In the genomic region with DNA sequence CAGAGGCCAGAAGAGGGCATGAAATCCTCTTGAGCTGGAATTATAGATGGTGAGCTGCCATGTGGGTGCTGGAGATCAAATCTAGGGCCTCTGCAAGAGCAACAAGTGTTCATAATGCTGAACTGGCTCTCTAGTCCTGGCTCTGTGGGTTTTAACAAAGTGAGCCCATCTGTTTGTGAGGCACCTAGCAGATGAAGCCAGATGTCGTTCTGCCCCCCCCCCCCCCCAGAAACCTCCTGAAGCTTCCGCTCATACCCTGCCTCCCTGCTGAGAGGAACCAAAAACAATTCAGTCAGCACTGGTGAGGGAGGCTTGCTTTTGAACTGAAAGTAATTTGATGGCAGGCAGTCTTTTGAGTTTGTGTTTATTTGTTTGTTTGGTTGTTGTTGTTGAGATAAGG, we compare ENCODE assay signal across 22 mouse cellular contexts. TPM values are rescaled to one million over a fixed set of nuclear protein-coding genes. Genes with fewer than 3 reads are reported as not detected.
A peak's percentile ranks its signal among the peaks of the same experiment; 100 is the strongest.
DNase-seq lines count a peak whose midpoint lies in the region; ATAC-seq and TF ChIP-seq lines count a peak whose summit lies in the region.
"Had no signal": no experiment of that assay in that cellular context is flagged by ENCODE, and none has a peak within 500 bp of the region (broad histone marks: within the 10 kb centered on the region; RNA-seq: fewer than 3 reads in every experiment).

No protein-coding gene starts in this region.

- no peaks in the 10 kb centered on the region for H3K9me3 ChIP-seq in midbrain, embryonic 11.5 days (ENCODE audit: control insufficient read depth, low read length)
- peaks cover 5% of the 10 kb centered on the region; the same call in 1 of the 2 replicates for H3K9me3 ChIP-seq in midbrain, embryonic 10.5 days (replicated peaks)
- no peaks in the 10 kb centered on the region for H3K9me3 ChIP-seq in limb, embryonic 14.5 days (ENCODE audit: control insufficient read depth, low read length)
- no peaks in the 10 kb centered on the region for H3K9me3 ChIP-seq in heart, embryonic 12.5 days (replicated peaks)
- H3K9me3 ChIP-seq: embryonic facial prominence, embryonic 13.5 days; forebrain, embryonic 10.5 days; forebrain, embryonic 13.5 days; heart, embryonic 10.5 days; hindbrain, embryonic 12.5 days; hindbrain, embryonic 15.5 days had no signal

- peak; percentile 54 for DNase-seq in midbrain, embryonic 11.5 days (ENCODE audit: low spot score, missing footprints)
- no peak for DNase-seq in midbrain, embryonic 10.5 days (ENCODE audit: low spot score)
- DNase-seq in CD4-positive helper T cell, adult 2 months (ENCODE audit: low read depth, low spot score): peak; percentile 41
- DNase-seq in limb, embryonic 14.5 days (ENCODE audit: low spot score): no peak
- peak; percentile 37 for DNase-seq in thymus, postnatal 14 days
- no peak for DNase-seq in layer of hippocampus, postnatal 14 days (ENCODE audit: low spot score in 2 of 2)
- DNase-seq: adrenal gland, adult 2 months; cerebellum, adult 11 months; cerebellum, adult 9-11 months; gastrocnemius, postnatal 36 days had no signal

- no peaks in the 10 kb centered on the region for H3K36me3 ChIP-seq in midbrain, embryonic 11.5 days (ENCODE audit: control insufficient read depth, insufficient read depth, low read length)
- no peaks in the 10 kb centered on the region for H3K36me3 ChIP-seq in midbrain, embryonic 10.5 days
- H3K36me3 ChIP-seq in limb, embryonic 14.5 days (ENCODE audit: control insufficient read depth, insufficient read depth, low read length): no peaks in the 10 kb centered on the region
- H3K36me3 ChIP-seq in heart, embryonic 12.5 days: no peaks in the 10 kb centered on the region
- H3K36me3 ChIP-seq: embryonic facial prominence, embryonic 13.5 days; forebrain, embryonic 10.5 days; G1E; heart, embryonic 10.5 days; hindbrain, embryonic 12.5 days; hindbrain, embryonic 15.5 days had no signal

- no peak overlapping the region for H3K4me3 ChIP-seq in midbrain, embryonic 11.5 days (ENCODE audit: low read depth, low read length)
- H3K4me3 ChIP-seq in midbrain, embryonic 10.5 days: no peak overlapping the region
- H3K4me3 ChIP-seq in limb, embryonic 14.5 days (replicated peaks; ENCODE audit: low read length): no peak overlapping the region
- H3K4me3 ChIP-seq in heart, embryonic 12.5 days: no peak overlapping the region
- H3K4me3 ChIP-seq: embryonic facial prominence, embryonic 13.5 days; forebrain, embryonic 10.5 days; forebrain, embryonic 13.5 days; heart, adult 2 months; heart, embryonic 10.5 days; hindbrain, embryonic 12.5 days; hindbrain, embryonic 15.5 days had no signal

- no peak for ATAC-seq in midbrain, embryonic 11.5 days (ENCODE audit: low FRiP score)
- no peak for ATAC-seq in limb, embryonic 14.5 days (ENCODE audit: low FRiP score, low read depth)
- ATAC-seq in heart, embryonic 12.5 days (ENCODE audit: insufficient number of reproducible peaks, low FRiP score): no peak
- ATAC-seq: forebrain, embryonic 13.5 days; forebrain, embryonic 16.5 days; Patski had no signal

- no peaks in the 10 kb centered on the region for H3K27me3 ChIP-seq in midbrain, embryonic 11.5 days (ENCODE audit: control insufficient read depth, insufficient read depth, low read length)
- H3K27me3 ChIP-seq in midbrain, embryonic 10.5 days (ENCODE audit: low read depth, poor library complexity, severe bottlenecking): no peaks in the 10 kb centered on the region
- H3K27me3 ChIP-seq in limb, embryonic 14.5 days (ENCODE audit: control insufficient read depth, insufficient read depth, low read length): no peaks in the 10 kb centered on the region
- H3K27me3 ChIP-seq in heart, embryonic 12.5 days (replicated peaks): no peaks in the 10 kb centered on the region
- H3K27me3 ChIP-seq: CH12.LX; embryonic facial prominence, embryonic 13.5 days; forebrain, embryonic 13.5 days; hindbrain, embryonic 12.5 days; hindbrain, embryonic 15.5 days had no signal

- H3K9ac ChIP-seq in midbrain, embryonic 11.5 days (ENCODE audit: low read length): no peak overlapping the region
- no peak overlapping the region for H3K9ac ChIP-seq in limb, embryonic 14.5 days (ENCODE audit: low read depth, low read length, severe bottlenecking)
- no peak overlapping the region for H3K9ac ChIP-seq in heart, embryonic 12.5 days
- H3K9ac ChIP-seq: embryonic facial prominence, embryonic 13.5 days; forebrain, embryonic 13.5 days; hindbrain, embryonic 12.5 days; hindbrain, embryonic 15.5 days had no signal

- H3K4me1 ChIP-seq in midbrain, embryonic 11.5 days (ENCODE audit: control insufficient read depth, insufficient read depth, low read length): no peaks in the 10 kb centered on the region
- H3K4me1 ChIP-seq in midbrain, embryonic 10.5 days: no peaks in the 10 kb centered on the region
- peaks cover 4% of the 10 kb centered on the region for H3K4me1 ChIP-seq in limb, embryonic 14.5 days (ENCODE audit: control insufficient read depth, insufficient read depth, low read length)
- no peaks in the 10 kb centered on the region for H3K4me1 ChIP-seq in heart, embryonic 12.5 days (replicated peaks)
- H3K4me1 ChIP-seq: forebrain, embryonic 10.5 days; forebrain, embryonic 13.5 days; heart, embryonic 10.5 days; hindbrain, embryonic 12.5 days; hindbrain, embryonic 15.5 days had no signal

- WGBS in midbrain, embryonic 11.5 days: 36% methylated on average over 2 of the region's 2 CpGs
- WGBS in midbrain, embryonic 10.5 days: 44% methylated on average over 2 of the region's 2 CpGs
- WGBS in limb, embryonic 14.5 days: 26% methylated on average over 2 of the region's 2 CpGs
- 42% methylated on average over 2 of the region's 2 CpGs for WGBS in heart, embryonic 12.5 days

- H3K4me2 ChIP-seq in midbrain, embryonic 11.5 days: no peak overlapping the region
- no peak overlapping the region for H3K4me2 ChIP-seq in limb, embryonic 14.5 days (replicated peaks; ENCODE audit: low read depth, low read length, severe bottlenecking)
- H3K4me2 ChIP-seq in heart, embryonic 12.5 days: no peak overlapping the region
- H3K4me2 ChIP-seq: embryonic facial prominence, embryonic 13.5 days; forebrain, embryonic 13.5 days; hindbrain, embryonic 12.5 days; hindbrain, embryonic 15.5 days had no signal

- no peak for TF ChIP-seq POLR2A in limb, embryonic 14.5 days (IDR thresholded peaks at IDR 0.05; ENCODE audit: borderline replicate concordance, extremely low read depth, insufficient read depth, insufficient read length)

- no peak overlapping the region for H3K27ac ChIP-seq in midbrain, embryonic 11.5 days (ENCODE audit: low read depth, low read length)
- no peak overlapping the region for H3K27ac ChIP-seq in midbrain, embryonic 10.5 days (replicated peaks)
- H3K27ac ChIP-seq in limb, embryonic 14.5 days (replicated peaks; ENCODE audit: low read depth, low read length): 0 out of 2 replicates have a peak overlapping the region, but pooled peaks have one; percentile 28
- no peak overlapping the region for H3K27ac ChIP-seq in heart, embryonic 12.5 days (ENCODE audit: poor library complexity, severe bottlenecking)
- H3K27ac ChIP-seq: embryonic facial prominence, embryonic 13.5 days; forebrain, embryonic 10.5 days; forebrain, embryonic 13.5 days; heart, adult 2 months; heart, embryonic 10.5 days; hindbrain, embryonic 12.5 days; hindbrain, embryonic 15.5 days had no signal

RNA-seq across cellular contexts. Expression of gene Znrf3, which starts 23.8 kb away (rescaled TPM):
- 10.4 and 10.8 TPM in 2 replicates for polyA plus RNA-seq in midbrain, embryonic 11.5 days (2014; fragmentation: Nextera tagmentation; extraction: Ambion mirVana)
- polyA plus RNA-seq in midbrain, embryonic 10.5 days (2016; fragmentation: Nextera tagmentation; extraction: Ambion mirVana): 12.2 and 12.8 TPM in 2 replicates
- polyA plus RNA-seq in limb, embryonic 14.5 days (2012; rRNA removed): 8.0 and 10.6 TPM in 2 replicates
- 12.9 and 14.4 TPM in 2 replicates for polyA plus RNA-seq in limb, embryonic 14.5 days (2014; fragmentation: Nextera tagmentation; extraction: Ambion mirVana)
- 7.3 and 7.6 TPM in 2 replicates for polyA plus RNA-seq in heart, embryonic 12.5 days (2016; fragmentation: Nextera tagmentation; extraction: Ambion mirVana)
- total RNA-seq in layer of hippocampus, postnatal 14 days (2021): 10 to 100 TPM; 19.9 to 22.3 TPM

RNA-seq across cellular contexts. Expression of gene Xbp1, which starts 52.0 kb away (rescaled TPM):
- polyA plus RNA-seq in midbrain, embryonic 11.5 days (2014; fragmentation: Nextera tagmentation; extraction: Ambion mirVana): 126 and 133 TPM in 2 replicates
- 106 and 131 TPM in 2 replicates for polyA plus RNA-seq in midbrain, embryonic 10.5 days (2016; fragmentation: Nextera tagmentation; extraction: Ambion mirVana)
- 97.3 and 105 TPM in 2 replicates for polyA plus RNA-seq in limb, embryonic 14.5 days (2012; rRNA removed)
- 182 and 200 TPM in 2 replicates for polyA plus RNA-seq in limb, embryonic 14.5 days (2014; fragmentation: Nextera tagmentation; extraction: Ambion mirVana)
- polyA plus RNA-seq in heart, embryonic 12.5 days (2016; fragmentation: Nextera tagmentation; extraction: Ambion mirVana): 125 and 127 TPM in 2 replicates
- 10 to 100 TPM; 72.9 to 88.1 TPM for total RNA-seq in layer of hippocampus, postnatal 14 days (2021)

Comparison
In these comparisons a context has a peak if more than half of its experiments do, and no peak if none do; other contexts are left out.
1. DNase-seq: peak in midbrain, embryonic 11.5 days (single experiment), CD4-positive helper T cell, adult 2 months (single experiment) and thymus, postnatal 14 days (single experiment); none in midbrain, embryonic 10.5 days (single experiment), limb, embryonic 14.5 days (single experiment) and layer of hippocampus, postnatal 14 days (0 of 2).